Mouse (Mus musculus): ENCODE measurements around the gene Aig1. TPM values are rescaled to one million over a fixed set of nuclear protein-coding genes. Genes with fewer than 3 reads are reported as not detected.
A peak's percentile ranks its signal among the peaks of the same experiment; 100 is the strongest.

Aig1 gene
- polyA plus RNA-seq, 1 experiment from 2014 or later = 24.3 TPM

- Histone ChIP-seq H3K27me3 (ENCODE audit: low read depth, poor library complexity, severe bottlenecking) (no peaks in the 10 kb centered on the region), H3K9me3 (replicated peaks) (no peaks in the 10 kb centered on the region), H3K4me1 (peaks cover 3% of the 10 kb centered on the region; the same call in 1 of the 2 replicates), H3K27ac (replicated peaks) (no peak overlapping the region), H3K36me3 (no peaks in the 10 kb centered on the region), H3K4me3 (no peak overlapping the region)
- no peak for DNase-seq (ENCODE audit: low spot score)
Observed at GRCm38 (mm10) chr10:13684452-13684851, 184.3 kb downstream of the Aig1 start.

- Histone ChIP-seq H3K4me3 (no peak overlapping the region), H3K4me1 (no peaks in the 10 kb centered on the region), H3K36me3 (no peaks in the 10 kb centered on the region), H3K27me3 (ENCODE audit: low read depth, poor library complexity, severe bottlenecking) (no peaks in the 10 kb centered on the region), H3K9me3 (replicated peaks) (no peaks in the 10 kb centered on the region), H3K27ac (replicated peaks) (no peak overlapping the region)
- WGBS = 50% methylated on average over 3 of the region's 3 CpGs
- DNase-seq (ENCODE audit: low spot score) = no peak
Observed at GRCm38 (mm10) chr10:13682565-13682964, 186.2 kb downstream of the Aig1 start.

- Histone ChIP-seq H3K27ac (replicated peaks) (no peak overlapping the region), H3K9me3 (replicated peaks) (no peaks in the 10 kb centered on the region), H3K4me1 (peaks cover 10% of the 10 kb centered on the region), H3K36me3 (no peaks in the 10 kb centered on the region), H3K4me3 (no peak overlapping the region), H3K27me3 (ENCODE audit: low read depth, poor library complexity, severe bottlenecking) (no peaks in the 10 kb centered on the region)
- WGBS = 88% methylated on average over 2 of the region's 2 CpGs
- DNase-seq (ENCODE audit: low spot score) = no peak
Observed at GRCm38 (mm10) chr10:13677440-13677839, 191.3 kb downstream of the Aig1 start.

- no peak for DNase-seq (ENCODE audit: low spot score)
- H3K4me3 ChIP-seq = no peak overlapping the region
- H3K27me3 ChIP-seq (ENCODE audit: low read depth, poor library complexity, severe bottlenecking) = no peaks in the 10 kb centered on the region
- no peaks in the 10 kb centered on the region for H3K36me3 ChIP-seq
- 79% methylated on average over 3 of the region's 3 CpGs for WGBS
- H3K4me1 ChIP-seq = peaks cover 10% of the 10 kb centered on the region
- H3K27ac ChIP-seq (replicated peaks) = no peak overlapping the region
- H3K9me3 ChIP-seq (replicated peaks) = no peaks in the 10 kb centered on the region
Observed at GRCm38 (mm10) chr10:13675033-13675379, 193.8 kb downstream of the Aig1 start.

DNA sequence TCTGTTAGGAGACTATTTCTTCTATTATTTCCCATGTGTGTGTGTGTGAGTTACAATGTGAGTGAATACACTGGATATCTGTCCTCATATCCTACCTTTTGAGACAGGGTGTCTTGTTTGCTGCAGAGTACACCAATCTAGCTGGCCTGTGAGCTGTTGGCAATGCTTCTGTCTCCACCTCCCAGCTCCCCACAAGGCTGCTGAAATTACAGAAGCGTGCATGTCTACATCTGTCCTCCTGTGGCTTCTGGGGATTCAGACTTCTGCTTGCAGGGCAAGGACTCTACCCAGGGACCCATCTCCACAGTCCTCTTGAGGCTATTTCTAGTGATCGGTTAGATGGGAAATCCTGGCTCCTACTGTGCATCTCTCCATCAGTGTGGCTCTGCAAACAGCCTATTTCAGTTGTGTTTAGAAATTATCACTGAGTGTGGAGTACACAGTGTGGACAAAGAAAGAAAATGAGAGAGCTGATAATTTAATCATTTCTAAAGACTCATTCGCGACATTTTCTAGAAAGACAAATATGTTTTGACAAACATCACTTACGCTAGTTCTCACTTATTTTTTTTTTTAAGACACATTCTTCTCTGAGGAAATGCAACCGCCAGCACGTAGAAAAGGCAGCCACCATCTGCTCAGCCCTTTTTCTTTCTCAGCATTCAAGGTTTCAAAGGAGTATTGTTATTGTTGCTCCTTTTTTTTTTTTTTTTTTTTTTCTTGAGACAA is 194.3 kb downstream of the Aig1 start:
- H3K27me3 ChIP-seq (ENCODE audit: low read depth, poor library complexity, severe bottlenecking) = no peaks in the 10 kb centered on the region
- H3K36me3 ChIP-seq = no peaks in the 10 kb centered on the region
- no peak overlapping the region for H3K4me3 ChIP-seq
- 83% methylated on average over 7 of the region's 7 CpGs for WGBS
- no peaks in the 10 kb centered on the region for H3K9me3 ChIP-seq (replicated peaks)
- peaks cover 10% of the 10 kb centered on the region for H3K4me1 ChIP-seq
- 0 out of 2 replicates have a peak overlapping the region, but pooled peaks have one; percentile 9 for H3K27ac ChIP-seq (replicated peaks)
- DNase-seq (ENCODE audit: low spot score) = no peak

DNA sequence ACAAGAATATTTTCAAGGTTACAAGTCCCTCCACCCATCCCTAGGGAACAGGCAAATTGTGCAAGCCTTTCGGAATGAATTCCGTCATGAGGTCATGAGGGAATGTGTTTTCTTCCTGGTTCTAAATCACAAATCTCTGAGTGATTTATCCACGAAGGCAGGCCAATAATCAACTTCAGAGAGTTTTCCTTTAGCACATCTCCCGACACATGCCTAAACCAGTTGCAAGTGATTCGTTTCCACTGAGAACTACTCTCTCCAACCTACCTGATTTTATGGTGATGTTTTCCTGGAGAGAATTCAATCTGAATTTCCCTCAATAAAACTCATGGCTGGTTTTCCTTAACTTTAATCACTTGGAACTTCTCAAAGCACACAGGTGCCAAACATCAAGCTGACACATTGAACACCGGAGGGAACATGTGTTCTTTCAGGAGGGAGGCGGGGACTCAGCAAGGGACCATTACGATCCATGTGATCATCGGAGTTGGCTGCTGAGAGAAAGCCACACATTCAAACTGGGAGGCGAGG is 201.5 kb downstream of the Aig1 start:
- Histone ChIP-seq H3K4me3 (no peak overlapping the region), H3K4me1 (no peaks in the 10 kb centered on the region), H3K9me3 (replicated peaks) (no peaks in the 10 kb centered on the region), H3K36me3 (no peaks in the 10 kb centered on the region), H3K27ac (replicated peaks) (no peak overlapping the region), H3K27me3 (ENCODE audit: low read depth, poor library complexity, severe bottlenecking) (no peaks in the 10 kb centered on the region)
- DNase-seq (ENCODE audit: low spot score) = no peak
- 89% methylated on average over 10 of the region's 10 CpGs for WGBS

- DNase-seq (ENCODE audit: low spot score) = no peak
Observed at GRCm38 (mm10) chr10:13663476-13663875, 205.3 kb downstream of the Aig1 start.

DNA sequence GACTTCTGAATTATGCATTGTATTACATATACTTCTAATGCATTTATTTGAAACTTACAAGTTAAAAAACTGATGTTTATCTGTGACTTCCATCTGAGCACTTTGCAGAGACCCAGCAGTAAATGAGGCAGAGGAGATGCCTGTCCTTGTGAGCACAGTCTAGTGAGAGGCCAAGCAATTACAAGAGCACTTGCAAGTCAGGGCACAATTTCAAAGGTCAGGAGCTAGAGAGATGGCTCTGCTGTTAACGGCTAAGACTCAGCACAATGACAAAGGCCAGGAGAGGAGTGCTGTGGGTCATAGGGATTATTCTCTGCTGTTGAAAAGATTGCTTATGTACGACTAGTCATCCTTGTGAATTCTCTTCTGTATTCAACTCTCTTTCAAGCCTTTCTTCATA is 209.0 kb downstream of the Aig1 start:
- DNase-seq (ENCODE audit: low spot score) = no peak
- Histone ChIP-seq H3K36me3 (no peaks in the 10 kb centered on the region), H3K4me1 (peaks cover 6% of the 10 kb centered on the region), H3K27me3 (ENCODE audit: low read depth, poor library complexity, severe bottlenecking) (no peaks in the 10 kb centered on the region), H3K4me3 (no peak overlapping the region), H3K9me3 (replicated peaks) (no peaks in the 10 kb centered on the region), H3K27ac (replicated peaks) (no peak overlapping the region)
- 26% methylated on average over 2 of the region's 2 CpGs for WGBS

More at GRCm38 (mm10) chr10:13663476-13663875, 205.3 kb downstream of the Aig1 start:
- Histone ChIP-seq H3K27me3 (ENCODE audit: low read depth, poor library complexity, severe bottlenecking) (no peaks in the 10 kb centered on the region), H3K36me3 (no peaks in the 10 kb centered on the region), H3K4me1 (peaks cover 6% of the 10 kb centered on the region), H3K27ac (replicated peaks) (no peak overlapping the region), H3K9me3 (replicated peaks) (no peaks in the 10 kb centered on the region), H3K4me3 (no peak overlapping the region)

- Histone ChIP-seq H3K27me3 (ENCODE audit: low read depth, poor library complexity, severe bottlenecking) (no peaks in the 10 kb centered on the region), H3K4me3 (no peak overlapping the region), H3K4me1 (no peaks in the 10 kb centered on the region), H3K9me3 (replicated peaks) (no peaks in the 10 kb centered on the region), H3K27ac (replicated peaks) (no peak overlapping the region), H3K36me3 (no peaks in the 10 kb centered on the region)
- 91% methylated on average over 10 of the region's 10 CpGs for WGBS
- no peak for DNase-seq (ENCODE audit: low spot score)
Observed at GRCm38 (mm10) chr10:13653739-13654462, 214.9 kb downstream of the Aig1 start.

DNA sequence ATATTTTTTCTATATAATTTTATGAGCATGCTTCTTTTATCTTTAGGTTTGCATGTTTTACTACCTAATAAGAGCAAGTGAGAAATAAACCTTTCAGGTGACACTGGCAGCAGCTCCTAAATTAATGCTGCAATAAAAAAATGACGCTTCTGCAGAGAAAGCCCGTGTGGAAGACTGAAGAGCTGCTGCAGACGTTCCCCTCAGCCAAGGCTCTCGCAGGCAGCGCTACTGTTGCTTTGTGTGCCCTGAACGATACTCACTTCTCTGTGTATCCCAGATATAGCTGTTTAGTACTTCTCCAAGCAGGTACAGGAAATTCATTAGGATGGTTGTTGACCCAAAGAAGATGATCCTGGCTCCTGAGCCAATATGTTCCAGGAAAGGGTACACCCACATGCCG is 215.5 kb downstream of the Aig1 start:
- H3K4me1 ChIP-seq = no peaks in the 10 kb centered on the region

GRCm38 (mm10) chr10:13652061-13652460 is 216.7 kb downstream of the Aig1 start:
- Histone ChIP-seq H3K9me3 (replicated peaks) (no peaks in the 10 kb centered on the region), H3K36me3 (no peaks in the 10 kb centered on the region), H3K27ac (replicated peaks) (no peak overlapping the region), H3K4me1 (no peaks in the 10 kb centered on the region), H3K27me3 (ENCODE audit: low read depth, poor library complexity, severe bottlenecking) (no peaks in the 10 kb centered on the region), H3K4me3 (no peak overlapping the region)
- WGBS = 94% methylated on average over 4 of the region's 4 CpGs
- no peak for DNase-seq (ENCODE audit: low spot score)

More for the DNA sequence above, 215.5 kb downstream of the Aig1 start:
- H3K4me3 ChIP-seq = no peak overlapping the region
- H3K27me3 ChIP-seq (ENCODE audit: low read depth, poor library complexity, severe bottlenecking) = no peaks in the 10 kb centered on the region
- H3K9me3 ChIP-seq (replicated peaks) = no peaks in the 10 kb centered on the region
- H3K27ac ChIP-seq (replicated peaks) = no peak overlapping the region
- no peaks in the 10 kb centered on the region for H3K36me3 ChIP-seq
- DNase-seq (ENCODE audit: low spot score) = no peak
- 95% methylated on average over 7 of the region's 7 CpGs for whole genome bisulfite sequencing

DNA sequence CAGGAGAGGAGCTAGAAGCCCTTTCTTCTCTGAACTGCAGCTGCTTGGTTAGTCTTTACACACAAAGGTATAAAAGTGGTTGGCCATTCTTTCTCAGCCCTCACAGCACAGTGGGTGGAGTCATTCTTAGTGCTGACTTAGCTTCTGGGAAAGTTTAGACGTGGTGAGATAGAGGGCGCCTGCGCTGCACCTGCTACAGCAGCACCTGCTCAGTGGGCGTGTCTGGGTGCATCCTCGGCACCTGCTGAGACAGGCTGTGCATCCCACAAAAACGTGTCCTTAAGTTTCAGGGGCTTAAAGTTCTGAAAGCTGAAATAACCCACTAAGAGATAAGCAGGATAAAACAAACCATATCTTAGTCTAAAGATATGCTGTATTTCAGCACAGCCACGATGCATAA is 227.0 kb downstream of the Aig1 start:
- H3K36me3 ChIP-seq = no peaks in the 10 kb centered on the region
- no peaks in the 10 kb centered on the region for H3K27me3 ChIP-seq (ENCODE audit: low read depth, poor library complexity, severe bottlenecking)
- no peaks in the 10 kb centered on the region for H3K9me3 ChIP-seq (replicated peaks)
- no peaks in the 10 kb centered on the region for H3K4me1 ChIP-seq
- DNase-seq (ENCODE audit: low spot score) = no peak
- H3K4me3 ChIP-seq = no peak overlapping the region
- no peak overlapping the region for H3K27ac ChIP-seq (replicated peaks)
- 24% methylated on average over 7 of the region's 7 CpGs for WGBS

DNA sequence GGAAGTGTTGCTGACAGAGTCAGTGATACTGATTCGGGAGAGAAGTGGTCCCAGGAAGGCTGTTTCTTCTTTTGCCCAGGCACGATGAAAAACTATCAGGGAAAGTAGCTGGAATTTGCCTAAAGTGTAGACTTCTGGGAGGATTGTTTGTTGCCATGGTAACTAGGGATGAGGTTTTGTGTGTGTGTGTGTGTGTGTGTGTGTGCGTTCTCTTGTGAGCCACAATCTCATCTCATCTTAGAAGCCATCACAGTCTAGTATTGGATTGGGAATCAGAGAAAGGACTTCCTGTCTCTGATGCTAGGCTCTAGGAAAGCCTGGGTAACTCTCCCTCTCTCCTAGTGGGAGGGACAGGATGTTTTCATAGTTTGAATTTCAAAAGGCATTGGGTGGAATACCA is 237.0 kb downstream of the Aig1 start:
- WGBS = 65% methylated on average over 3 of the region's 3 CpGs
- no peak for DNase-seq (ENCODE audit: low spot score)

More for the DNA sequence above, 237.0 kb downstream of the Aig1 start:
- Histone ChIP-seq H3K9me3 (replicated peaks) (no peaks in the 10 kb centered on the region), H3K27ac (replicated peaks) (no peak overlapping the region), H3K27me3 (ENCODE audit: low read depth, poor library complexity, severe bottlenecking) (no peaks in the 10 kb centered on the region), H3K36me3 (no peaks in the 10 kb centered on the region), H3K4me3 (no peak overlapping the region), H3K4me1 (peaks cover 4% of the 10 kb centered on the region; the same call in 1 of the 2 replicates)

Data from midbrain, embryonic 10.5 days (tissue).